Mouse (Mus musculus): ENCODE measurements at regions not wholly inside any gene's neighbourhood (a gene's known extent, or its start where the extent isn't known, plus 50 kb on each side); places are given as distances from the start of the nearest gene placed in this dataset.

DNA sequence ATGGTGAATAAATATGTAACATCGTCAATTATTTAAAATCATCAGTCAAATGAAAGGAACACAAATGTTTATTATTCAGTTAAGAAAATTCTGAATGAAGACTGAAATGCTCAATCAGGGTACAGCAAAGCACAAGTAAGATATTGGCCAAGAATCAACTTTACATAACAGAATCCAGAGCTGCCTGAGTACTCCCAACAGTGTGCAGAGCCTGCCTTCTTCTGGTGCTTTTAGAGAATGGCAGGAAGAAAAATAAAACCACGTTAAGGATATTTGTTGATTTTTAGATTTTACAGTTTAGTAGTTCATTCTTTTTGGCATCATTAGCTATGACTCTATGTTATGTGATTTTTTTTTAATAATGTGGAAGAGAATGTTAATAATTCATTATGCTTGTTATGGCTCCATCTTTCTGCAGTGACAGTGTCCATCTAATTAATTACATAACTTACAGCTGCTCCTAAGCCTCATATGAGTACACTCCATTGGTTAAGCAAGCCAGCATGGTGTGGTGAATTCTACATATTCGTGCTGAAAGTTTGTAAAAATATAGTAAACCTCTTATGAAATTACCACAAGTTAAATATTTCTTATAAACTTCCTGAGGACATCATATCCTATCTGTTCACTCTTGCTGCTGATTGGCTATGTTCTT lies 579.0 kb downstream of the Kcna4 start:
- Histone ChIP-seq H3K36me3 (ENCODE audit: control insufficient read depth, insufficient read depth, low read length) (no peaks in the 10 kb centered on the region), H3K4me1 (replicated peaks; ENCODE audit: control insufficient read depth, insufficient read depth, low read length) (no peaks in the 10 kb centered on the region), H3K4me2 (no peak overlapping the region), H3K27me3 (replicated peaks; ENCODE audit: control insufficient read depth, insufficient read depth, low read length) (no peaks in the 10 kb centered on the region), H3K27ac (ENCODE audit: low read depth, low read length) (no peak overlapping the region), H3K4me3 (ENCODE audit: low read depth, low read length) (no peak overlapping the region), H3K9me3 (ENCODE audit: control insufficient read depth, low read length) (no peaks in the 10 kb centered on the region), H3K9ac (ENCODE audit: low read depth, low read length) (no peak overlapping the region)
- ATAC-seq (replicated peaks; ENCODE audit: low FRiP score) (no peak), DNase-seq (ENCODE audit: low spot score) (no peak)
- WGBS, result 56% methylated on average over 3 of the region's 3 CpGs

DNA sequence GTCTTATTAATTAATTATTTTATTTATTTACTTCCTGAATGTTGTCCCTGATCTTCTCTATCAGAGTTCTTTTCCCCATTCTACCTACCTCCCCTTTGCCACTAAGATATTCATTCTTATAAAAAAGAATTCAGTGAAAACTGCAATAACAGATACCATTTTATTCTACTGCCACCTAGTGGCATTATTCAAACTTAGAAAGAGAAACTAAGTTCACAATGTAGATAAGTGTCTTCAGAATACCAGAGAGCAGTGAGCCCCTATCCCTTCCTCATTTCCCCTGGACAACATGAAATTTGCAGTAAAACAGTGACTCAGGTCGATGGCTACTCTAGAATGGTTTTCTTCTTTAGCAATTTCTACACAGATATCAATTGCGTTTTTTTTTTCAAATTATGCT lies 589.2 kb downstream of the Kcna4 start:
- H3K27me3 ChIP-seq (replicated peaks; ENCODE audit: control insufficient read depth, insufficient read depth, low read length), result no peaks in the 10 kb centered on the region
- no peak for ATAC-seq (replicated peaks; ENCODE audit: low FRiP score)
- H3K4me2 ChIP-seq, result no peak overlapping the region
- no peak for DNase-seq (ENCODE audit: low spot score)
- WGBS, result 29% methylated on average over 2 of the region's 2 CpGs
- H3K36me3 ChIP-seq (ENCODE audit: control insufficient read depth, insufficient read depth, low read length), result no peaks in the 10 kb centered on the region
- no peak overlapping the region for H3K4me3 ChIP-seq (ENCODE audit: low read depth, low read length)
- no peak overlapping the region for H3K9ac ChIP-seq (ENCODE audit: low read depth, low read length)
- no peak overlapping the region for H3K27ac ChIP-seq (ENCODE audit: low read depth, low read length)
- no peaks in the 10 kb centered on the region for H3K4me1 ChIP-seq (replicated peaks; ENCODE audit: control insufficient read depth, insufficient read depth, low read length)
- no peaks in the 10 kb centered on the region for H3K9me3 ChIP-seq (ENCODE audit: control insufficient read depth, low read length)

DNA sequence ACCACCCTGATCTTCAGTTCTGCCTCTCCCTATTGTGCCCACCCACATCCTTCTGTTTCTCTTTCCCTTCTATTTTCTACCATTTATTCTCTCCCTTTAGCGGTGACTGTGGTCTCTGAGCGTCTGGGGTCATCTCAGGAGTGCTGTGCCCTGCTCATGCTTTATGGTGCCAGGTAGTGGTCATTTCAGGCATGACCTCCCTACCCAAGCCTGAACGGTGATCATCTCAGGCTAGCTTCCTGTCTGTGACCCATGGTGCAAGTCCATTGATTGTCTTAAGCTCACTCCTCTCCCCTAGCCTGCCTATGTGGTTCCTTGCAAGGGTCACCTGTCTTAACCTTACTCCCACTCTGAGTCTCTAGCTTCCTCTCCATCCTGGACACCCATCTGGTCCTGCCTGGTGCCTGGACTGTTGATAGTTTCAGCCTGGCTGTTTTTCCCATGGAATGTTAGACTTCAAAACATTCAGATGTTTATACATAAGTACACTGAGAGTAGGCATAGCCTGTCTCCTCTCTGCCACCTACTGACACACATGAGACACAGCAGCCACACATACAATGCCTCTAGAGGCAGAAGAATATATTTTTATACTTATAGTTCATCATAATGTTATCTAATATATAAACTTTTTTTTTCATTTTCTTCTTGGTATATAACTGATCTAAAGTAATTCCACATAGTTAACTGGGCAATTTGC lies 595.8 kb downstream of the Kcna4 start:
- H3K4me1 ChIP-seq (replicated peaks; ENCODE audit: control insufficient read depth, insufficient read depth, low read length), result no peaks in the 10 kb centered on the region
- no peak overlapping the region for H3K4me2 ChIP-seq
- H3K9me3 ChIP-seq (ENCODE audit: control insufficient read depth, low read length), result no peaks in the 10 kb centered on the region
- H3K27me3 ChIP-seq (replicated peaks; ENCODE audit: control insufficient read depth, insufficient read depth, low read length), result no peaks in the 10 kb centered on the region
- H3K36me3 ChIP-seq (ENCODE audit: control insufficient read depth, insufficient read depth, low read length), result no peaks in the 10 kb centered on the region
- H3K27ac ChIP-seq (ENCODE audit: low read depth, low read length), result no peak overlapping the region
- ATAC-seq (replicated peaks; ENCODE audit: low FRiP score) (no peak), DNase-seq (ENCODE audit: low spot score) (no peak)
- WGBS, result 74% methylated on average over 3 of the region's 3 CpGs
- no peak overlapping the region for H3K9ac ChIP-seq (ENCODE audit: low read depth, low read length)
- no peak overlapping the region for H3K4me3 ChIP-seq (ENCODE audit: low read depth, low read length)

DNA sequence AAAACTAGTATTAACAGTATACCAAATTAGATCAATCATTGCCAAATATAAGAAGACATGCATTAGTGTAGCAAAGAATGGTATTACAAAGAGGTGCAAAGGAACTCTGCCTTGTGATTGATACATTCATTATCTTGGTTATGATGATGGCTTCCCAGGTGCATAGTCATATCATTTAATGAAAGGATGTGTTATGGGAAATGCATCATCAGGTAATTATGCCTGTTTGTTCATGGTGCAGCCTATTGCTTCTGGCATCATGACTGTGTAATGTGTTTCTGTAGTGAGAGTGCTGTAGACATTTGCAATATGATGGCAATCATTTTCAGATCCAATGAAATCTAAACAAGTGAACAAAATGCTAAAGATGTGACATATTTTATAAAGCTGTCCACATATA lies 597.8 kb downstream of the Kcna4 start:
- no peaks in the 10 kb centered on the region for H3K27me3 ChIP-seq (replicated peaks; ENCODE audit: control insufficient read depth, insufficient read depth, low read length)
- H3K4me2 ChIP-seq, result no peak overlapping the region
- no peak for DNase-seq (ENCODE audit: low spot score)
- H3K4me1 ChIP-seq (replicated peaks; ENCODE audit: control insufficient read depth, insufficient read depth, low read length), result no peaks in the 10 kb centered on the region
- no peak overlapping the region for H3K27ac ChIP-seq (ENCODE audit: low read depth, low read length)
- H3K36me3 ChIP-seq (ENCODE audit: control insufficient read depth, insufficient read depth, low read length), result no peaks in the 10 kb centered on the region
- ATAC-seq (replicated peaks; ENCODE audit: low FRiP score), result no peak
- no peaks in the 10 kb centered on the region for H3K9me3 ChIP-seq (ENCODE audit: control insufficient read depth, low read length)
- no peak overlapping the region for H3K9ac ChIP-seq (ENCODE audit: low read depth, low read length)
- H3K4me3 ChIP-seq (ENCODE audit: low read depth, low read length), result no peak overlapping the region

DNA sequence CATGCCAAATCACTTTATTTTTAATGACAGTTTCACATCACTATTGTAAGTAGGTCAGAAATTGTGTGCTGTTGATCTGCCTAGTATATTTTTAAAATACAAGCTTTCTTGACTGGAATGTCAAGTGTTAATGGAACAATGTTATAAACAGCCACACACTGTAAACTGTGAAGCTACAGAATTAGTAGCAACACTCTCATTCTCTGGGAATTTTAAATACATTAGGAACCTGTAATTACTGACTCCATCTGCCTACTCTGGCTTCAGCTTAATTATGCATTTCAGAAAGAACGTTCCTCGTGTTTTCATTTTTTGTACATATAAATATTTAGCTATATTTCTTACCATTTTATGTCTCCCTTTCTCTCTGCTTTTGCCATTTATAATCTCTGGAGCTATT lies 634.7 kb downstream of the Kcna4 start:
- H3K9me3 ChIP-seq (ENCODE audit: control insufficient read depth, low read length), result no peaks in the 10 kb centered on the region
- no peaks in the 10 kb centered on the region for H3K27me3 ChIP-seq (replicated peaks; ENCODE audit: control insufficient read depth, insufficient read depth, low read length)
- DNase-seq (ENCODE audit: low spot score) (no peak), ATAC-seq (replicated peaks; ENCODE audit: low FRiP score) (no peak)
- H3K4me1 ChIP-seq (replicated peaks; ENCODE audit: control insufficient read depth, insufficient read depth, low read length), result no peaks in the 10 kb centered on the region
- H3K4me2 ChIP-seq, result no peak overlapping the region
- no peak overlapping the region for H3K27ac ChIP-seq (ENCODE audit: low read depth, low read length)
- WGBS, result 93% methylated on average over 2 of the region's 2 CpGs
- no peak overlapping the region for H3K4me3 ChIP-seq (ENCODE audit: low read depth, low read length)
- no peak overlapping the region for H3K9ac ChIP-seq (ENCODE audit: low read depth, low read length)
- H3K36me3 ChIP-seq (ENCODE audit: control insufficient read depth, insufficient read depth, low read length), result no peaks in the 10 kb centered on the region

DNA sequence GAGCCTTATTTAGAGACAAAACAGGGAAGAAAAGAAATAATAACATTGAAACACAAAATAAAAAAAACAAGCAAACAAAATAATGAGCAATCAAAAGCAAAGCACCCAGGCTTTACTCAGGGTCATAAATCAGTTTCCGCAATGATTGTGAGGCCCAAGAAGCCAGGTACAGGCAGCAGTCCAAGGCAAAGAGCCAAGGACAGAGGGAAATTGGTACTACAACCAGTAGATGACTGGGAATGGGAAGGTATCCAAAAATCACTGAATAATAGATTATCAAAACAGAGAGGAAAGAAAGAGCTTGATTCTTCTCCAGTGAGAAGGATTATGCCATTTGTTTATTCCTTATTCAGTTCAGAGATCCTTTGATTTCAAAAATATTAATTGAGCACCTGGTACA lies 636.2 kb downstream of the Kcna4 start:
- Histone ChIP-seq H3K9me3 (ENCODE audit: control insufficient read depth, low read length) (no peaks in the 10 kb centered on the region), H3K27ac (ENCODE audit: low read depth, low read length) (no peak overlapping the region), H3K4me2 (no peak overlapping the region), H3K27me3 (replicated peaks; ENCODE audit: control insufficient read depth, insufficient read depth, low read length) (no peaks in the 10 kb centered on the region), H3K9ac (ENCODE audit: low read depth, low read length) (no peak overlapping the region), H3K36me3 (ENCODE audit: control insufficient read depth, insufficient read depth, low read length) (no peaks in the 10 kb centered on the region), H3K4me1 (replicated peaks; ENCODE audit: control insufficient read depth, insufficient read depth, low read length) (no peaks in the 10 kb centered on the region), H3K4me3 (ENCODE audit: low read depth, low read length) (no peak overlapping the region)
- WGBS, result 85% methylated on average over 1 of the region's 1 CpGs
- DNase-seq (ENCODE audit: low spot score) (no peak), ATAC-seq (replicated peaks; ENCODE audit: low FRiP score) (no peak)

GRCm38 (mm10) chr2:107935336-107935735 lies 644.9 kb downstream of the Kcna4 start:
- no peak overlapping the region for H3K4me3 ChIP-seq (ENCODE audit: low read depth, low read length)
- no peaks in the 10 kb centered on the region for H3K27me3 ChIP-seq (replicated peaks; ENCODE audit: control insufficient read depth, insufficient read depth, low read length)
- 75% methylated on average over 2 of the region's 2 CpGs for WGBS
- no peaks in the 10 kb centered on the region for H3K9me3 ChIP-seq (ENCODE audit: control insufficient read depth, low read length)
- H3K36me3 ChIP-seq (ENCODE audit: control insufficient read depth, insufficient read depth, low read length), result no peaks in the 10 kb centered on the region
- no peak overlapping the region for H3K4me2 ChIP-seq
- DNase-seq (ENCODE audit: low spot score), result no peak
- no peak overlapping the region for H3K9ac ChIP-seq (ENCODE audit: low read depth, low read length)
- H3K4me1 ChIP-seq (replicated peaks; ENCODE audit: control insufficient read depth, insufficient read depth, low read length), result no peaks in the 10 kb centered on the region
- no peak for ATAC-seq (replicated peaks; ENCODE audit: low FRiP score)
- no peak overlapping the region for H3K27ac ChIP-seq (ENCODE audit: low read depth, low read length)

GRCm38 (mm10) chr2:107935775-107936174 lies 645.3 kb downstream of the Kcna4 start:
- H3K9me3 ChIP-seq (ENCODE audit: control insufficient read depth, low read length), result no peaks in the 10 kb centered on the region
- no peaks in the 10 kb centered on the region for H3K36me3 ChIP-seq (ENCODE audit: control insufficient read depth, insufficient read depth, low read length)
- no peak overlapping the region for H3K27ac ChIP-seq (ENCODE audit: low read depth, low read length)
- no peaks in the 10 kb centered on the region for H3K27me3 ChIP-seq (replicated peaks; ENCODE audit: control insufficient read depth, insufficient read depth, low read length)
- no peak overlapping the region for H3K4me2 ChIP-seq
- 78% methylated on average over 2 of the region's 2 CpGs for WGBS
- DNase-seq (ENCODE audit: low spot score) (no peak), ATAC-seq (replicated peaks; ENCODE audit: low FRiP score) (no peak)
- H3K4me3 ChIP-seq (ENCODE audit: low read depth, low read length), result no peak overlapping the region
- H3K9ac ChIP-seq (ENCODE audit: low read depth, low read length), result no peak overlapping the region
- H3K4me1 ChIP-seq (replicated peaks; ENCODE audit: control insufficient read depth, insufficient read depth, low read length), result no peaks in the 10 kb centered on the region

DNA sequence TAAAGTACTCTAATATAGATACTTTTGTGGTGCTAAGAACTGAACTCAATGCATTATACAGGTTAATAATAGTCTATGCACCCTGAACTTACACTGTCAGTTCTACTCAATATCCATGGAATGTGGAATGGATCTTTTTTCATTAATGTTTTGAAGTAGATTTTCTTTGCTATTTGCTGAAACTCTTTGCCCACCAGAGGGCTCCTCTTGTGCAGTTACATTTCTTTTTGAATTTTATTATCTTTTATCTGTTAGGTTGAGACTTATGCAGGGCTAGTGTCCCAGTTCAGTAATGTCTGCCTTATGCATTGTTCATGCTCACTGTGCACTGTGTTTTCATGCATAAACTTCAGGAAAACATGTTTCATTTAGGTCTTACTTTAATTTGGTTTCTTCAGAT lies 650.9 kb downstream of the Kcna4 start:
- ATAC-seq (replicated peaks; ENCODE audit: low FRiP score) (no peak), DNase-seq (ENCODE audit: low spot score) (no peak)
- no peaks in the 10 kb centered on the region for H3K4me1 ChIP-seq (replicated peaks; ENCODE audit: control insufficient read depth, insufficient read depth, low read length)
- H3K27ac ChIP-seq (ENCODE audit: low read depth, low read length), result no peak overlapping the region
- H3K36me3 ChIP-seq (ENCODE audit: control insufficient read depth, insufficient read depth, low read length), result no peaks in the 10 kb centered on the region
- no peak overlapping the region for H3K9ac ChIP-seq (ENCODE audit: low read depth, low read length)
- H3K9me3 ChIP-seq (ENCODE audit: control insufficient read depth, low read length), result no peaks in the 10 kb centered on the region
- H3K27me3 ChIP-seq (replicated peaks; ENCODE audit: control insufficient read depth, insufficient read depth, low read length), result no peaks in the 10 kb centered on the region
- H3K4me2 ChIP-seq, result no peak overlapping the region
- H3K4me3 ChIP-seq (ENCODE audit: low read depth, low read length), result no peak overlapping the region

All from liver, embryonic 11.5 days (tissue).